Mouse (Mus musculus) midbrain, embryonic 12.5 days (tissue): Measurements from ENCODE around the gene Cst7. TPM values are rescaled to one million over a fixed set of nuclear protein-coding genes. Genes with fewer than 3 reads are reported as not detected.
"Not testable (repeated sequence)": the region's sequence is repeated elsewhere in the genome, so short reads cannot be mapped to it uniquely, and the experiment has no call there.

ENCODE experiments used
- ATAC-seq: fragments of 200-750 bp; cut with Nextera tagmentation; 2 replicates; pipeline ENCODE4 v1.8.0; 2017; ENCODE audit warnings: low read depth, moderate TSS enrichment, moderate library complexity; ENCODE audit not compliant: low FRiP score
- H3K27ac ChIP-seq: fragments of 300-500 bp; sonication (generic); replicated peaks from 2 replicates; pipeline ENCODE4 v1.5.1; 2016; ENCODE audit warnings: mild to moderate bottlenecking
- H3K27me3 ChIP-seq: fragments of 300-500 bp; sonication (generic); 2 replicates; pipeline ENCODE4 v1.6.1; 2016; ENCODE audit warnings: mild to moderate bottlenecking
- H3K36me3 ChIP-seq: fragments of 300-500 bp; sonication (generic); 2 replicates; pipeline ENCODE4 v1.6.1; 2016
- H3K4me1 ChIP-seq: fragments of 300-500 bp; sonication (generic); 2 replicates; pipeline ENCODE4 v1.6.1; 2016
- H3K4me2 ChIP-seq: fragments of 300-500 bp; sonication (generic); replicated peaks from 2 replicates; pipeline ENCODE4 v1.6.1; 2016; ENCODE audit warnings: mild to moderate bottlenecking, moderate library complexity
- H3K4me3 ChIP-seq: fragments of 300-500 bp; sonication (generic); 2 replicates; pipeline ENCODE4 v1.5.1; 2016; ENCODE audit warnings: mild to moderate bottlenecking
- H3K9ac ChIP-seq: fragments of 300-500 bp; sonication (generic); replicated peaks from 2 replicates; pipeline ENCODE4 v1.6.1; 2016; ENCODE audit warnings: mild to moderate bottlenecking, moderate library complexity
- H3K9me3 ChIP-seq: fragments of 300-500 bp; sonication (generic); 2 replicates; pipeline ENCODE4 v1.6.1; 2016; ENCODE audit warnings: mild to moderate bottlenecking
- WGBS: fragments of 180-500 bp; shearing (Covaris S2); methylation state at CpG from one replicate; pipeline ENCODE4 v1.1.7; 2016; 5-methylcytosine and 5-hydroxymethylcytosine counted together
- polyA plus RNA-seq: library from polyadenylated mRNA; unstranded; fragments of >200 nt; fragmentation: Nextera tagmentation; extraction: Ambion mirVana; gene quantifications from 2 replicates; pipeline ENCODE4 v1.2.1, GENCODE M21; 2016

Cst7 gene
- not detected in 2 replicates for polyA plus RNA-seq

GRCm38 (mm10) chr2:150569847-150570590 lies at the start of gene Cst7:
Gene Cst7, plus strand, starts transcription at chr2:150570415.
- ATAC-seq = no peak; the same call in 1 of the 2 replicates
- 81% methylated on average over 11 of the region's 11 CpGs for WGBS
- no peak within 1 kb of the TSS for H3K4me2 ChIP-seq
- H3K27me3 ChIP-seq = no peaks in the 10 kb centered on the region
- H3K27ac ChIP-seq = no peak within 1 kb of the TSS
- H3K36me3 ChIP-seq = no peaks in the 10 kb centered on the region
- no peaks in the 10 kb centered on the region for H3K9me3 ChIP-seq
- no peaks in the 10 kb centered on the region for H3K4me1 ChIP-seq
- H3K4me3 ChIP-seq = no peak within 1 kb of the TSS
- no peak within 1 kb of the TSS for H3K9ac ChIP-seq

GRCm38 (mm10) chr2:150525703-150526207 lies 44.5 kb upstream of the Cst7 start:
- Histone ChIP-seq H3K4me1 (peaks cover 6% of the 10 kb centered on the region), H3K4me2 (peak overlapping the region; percentile 83), H3K9me3 (no peaks in the 10 kb centered on the region), H3K36me3 (no peaks in the 10 kb centered on the region), H3K9ac (peak overlapping the region; percentile 37; the same call in 1 of the 2 replicates), H3K4me3 (peak overlapping the region; percentile 46), H3K27me3 (peaks cover 18% of the 10 kb centered on the region), H3K27ac (no peak overlapping the region)
- peak; percentile 81 for ATAC-seq
- WGBS = 2% methylated on average over 42 of the region's 42 CpGs

GRCm38 (mm10) chr2:150549576-150549975 lies 20.6 kb upstream of the Cst7 start:
- not testable (repeated sequence) for H3K27ac ChIP-seq, H3K27me3 ChIP-seq, ATAC-seq, H3K9ac ChIP-seq, H3K4me1 ChIP-seq, H3K36me3 ChIP-seq, H3K4me2 ChIP-seq, H3K4me3 ChIP-seq, H3K9me3 ChIP-seq
- WGBS = 87% methylated on average over 10 of the region's 10 CpGs

DNA sequence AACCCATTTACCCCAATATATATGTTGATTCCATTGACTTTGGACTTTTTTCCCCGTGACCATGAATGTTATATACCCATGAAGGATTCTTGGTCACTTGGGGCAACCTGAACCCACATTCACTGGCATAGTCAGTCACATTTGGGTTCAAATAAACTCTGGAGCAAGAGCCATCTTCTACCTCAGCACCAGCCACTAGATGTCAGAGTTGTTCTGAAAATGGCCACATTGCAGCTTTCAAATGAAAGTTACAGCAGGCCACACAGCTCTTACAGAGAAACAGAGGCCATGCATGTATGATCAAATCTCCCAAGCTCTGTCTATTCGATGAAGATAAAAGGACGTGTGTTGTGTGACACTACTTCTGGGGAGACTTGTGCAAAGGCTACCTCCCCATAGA lies 11.6 kb upstream of the Cst7 start:
- no peak overlapping the region for H3K4me3 ChIP-seq
- H3K4me1 ChIP-seq = no peaks in the 10 kb centered on the region
- H3K4me2 ChIP-seq = no peak overlapping the region
- H3K9me3 ChIP-seq = no peaks in the 10 kb centered on the region
- no peak overlapping the region for H3K9ac ChIP-seq
- H3K27me3 ChIP-seq = no peaks in the 10 kb centered on the region
- H3K36me3 ChIP-seq = no peaks in the 10 kb centered on the region
- peak; percentile 19; the same call in 1 of the 2 replicates for ATAC-seq
- H3K27ac ChIP-seq = no peak overlapping the region
- WGBS = 60% methylated on average over 3 of the region's 3 CpGs

DNA sequence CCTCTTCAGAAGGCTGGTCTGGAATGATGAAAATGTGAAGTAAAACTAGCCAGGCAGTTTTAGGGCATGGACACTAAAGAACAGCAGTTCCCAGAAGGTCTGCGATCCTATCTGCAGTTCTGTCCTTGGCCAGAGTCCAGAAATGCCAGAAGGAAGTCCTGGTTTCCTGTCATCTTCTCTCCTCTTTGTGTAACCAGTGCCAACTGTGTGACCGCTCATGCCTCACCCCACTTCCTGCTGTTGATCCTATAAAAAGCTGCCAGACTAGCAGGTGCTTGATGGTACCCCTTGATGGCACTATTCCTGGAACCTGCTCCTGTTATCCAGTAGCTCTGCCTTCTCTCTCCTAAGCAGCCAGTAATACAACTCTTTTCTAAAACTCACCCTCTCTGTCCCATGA lies 3.2 kb upstream of the Cst7 start:
- WGBS = 90% methylated on average over 2 of the region's 2 CpGs
- ATAC-seq = no peak
- Histone ChIP-seq H3K36me3 (no peaks in the 10 kb centered on the region), H3K4me2 (no peak overlapping the region), H3K9me3 (no peaks in the 10 kb centered on the region), H3K4me1 (no peaks in the 10 kb centered on the region), H3K27ac (no peak overlapping the region), H3K9ac (no peak overlapping the region), H3K4me3 (no peak overlapping the region), H3K27me3 (no peaks in the 10 kb centered on the region)

DNA sequence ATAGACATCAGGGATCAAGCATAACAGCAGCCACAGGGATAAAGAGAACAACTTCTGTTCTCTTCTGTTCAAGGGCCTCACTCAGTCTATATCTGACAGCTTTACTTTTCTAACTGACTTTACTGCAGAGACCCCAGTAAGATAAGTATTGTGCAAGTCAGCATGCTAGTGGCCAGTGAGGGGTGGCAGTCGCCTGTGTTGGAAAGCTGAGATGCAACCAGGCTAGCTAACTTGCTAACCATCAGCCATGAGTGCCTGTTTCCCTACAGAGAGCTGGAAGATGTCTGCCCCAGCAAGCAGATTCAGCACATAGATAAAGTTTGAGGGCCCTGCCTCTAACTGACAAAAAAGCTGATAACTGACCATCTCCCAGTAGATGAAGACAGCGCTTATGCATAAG lies 546 bp downstream of the Cst7 start:
- Histone ChIP-seq H3K4me1 (no peaks in the 10 kb centered on the region), H3K4me2 (no peak overlapping the region), H3K27me3 (no peaks in the 10 kb centered on the region), H3K27ac (no peak overlapping the region), H3K9ac (no peak overlapping the region), H3K9me3 (no peaks in the 10 kb centered on the region), H3K4me3 (no peak overlapping the region), H3K36me3 (no peaks in the 10 kb centered on the region)
- 84% methylated on average over 2 of the region's 2 CpGs for WGBS
- ATAC-seq = no peak

GRCm38 (mm10) chr2:150572463-150572862 lies 2.2 kb downstream of the Cst7 start:
- ATAC-seq = no peak
- Histone ChIP-seq H3K9ac (no peak overlapping the region), H3K9me3 (no peaks in the 10 kb centered on the region), H3K27me3 (no peaks in the 10 kb centered on the region), H3K4me2 (no peak overlapping the region), H3K36me3 (no peaks in the 10 kb centered on the region), H3K4me1 (no peaks in the 10 kb centered on the region), H3K27ac (no peak overlapping the region), H3K4me3 (no peak overlapping the region)
- WGBS = 93% methylated on average over 3 of the region's 3 CpGs

DNA sequence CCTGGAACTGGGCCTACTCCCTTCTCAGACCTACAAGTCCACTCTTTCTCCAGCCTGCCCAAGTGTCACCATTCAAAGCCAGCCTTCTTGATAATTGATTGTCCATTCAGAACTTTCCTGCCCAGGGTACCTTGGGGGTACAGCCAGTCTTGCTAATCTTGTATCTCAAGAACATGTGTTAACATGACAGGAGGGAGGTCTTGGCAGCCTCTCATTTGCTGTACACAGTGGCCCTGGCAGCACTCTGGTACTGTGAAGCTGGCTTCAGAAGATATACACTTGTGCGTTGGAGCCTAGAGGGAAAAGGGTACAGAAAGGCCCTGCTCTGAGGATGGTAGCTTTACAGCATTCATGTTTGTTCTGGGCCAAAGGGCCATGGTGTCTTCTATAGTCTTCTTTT lies 6.0 kb downstream of the Cst7 start:
- 97% methylated on average over 1 of the region's 1 CpGs for WGBS
- H3K9ac ChIP-seq = no peak overlapping the region
- ATAC-seq = no peak

GRCm38 (mm10) chr2:150578603-150579002 lies 8.4 kb downstream of the Cst7 start:
- no peak overlapping the region for H3K9ac ChIP-seq
- ATAC-seq = no peak
- 76% methylated on average over 5 of the region's 5 CpGs for WGBS
- no peak overlapping the region for H3K27ac ChIP-seq
- no peaks in the 10 kb centered on the region for H3K27me3 ChIP-seq
- H3K9me3 ChIP-seq = no peaks in the 10 kb centered on the region
- H3K4me3 ChIP-seq = no peak overlapping the region
- H3K36me3 ChIP-seq = 0 out of 2 replicates have a peak, but pooled peaks cover 12% of the 10 kb centered on the region
- H3K4me1 ChIP-seq = no peaks in the 10 kb centered on the region
- H3K4me2 ChIP-seq = no peak overlapping the region

More for the DNA sequence above, 6.0 kb downstream of the Cst7 start:
- Histone ChIP-seq H3K27ac (no peak overlapping the region), H3K4me3 (no peak overlapping the region), H3K36me3 (0 out of 2 replicates have a peak, but pooled peaks cover 3% of the 10 kb centered on the region), H3K9me3 (no peaks in the 10 kb centered on the region), H3K4me1 (no peaks in the 10 kb centered on the region), H3K27me3 (no peaks in the 10 kb centered on the region), H3K4me2 (no peak overlapping the region)

DNA sequence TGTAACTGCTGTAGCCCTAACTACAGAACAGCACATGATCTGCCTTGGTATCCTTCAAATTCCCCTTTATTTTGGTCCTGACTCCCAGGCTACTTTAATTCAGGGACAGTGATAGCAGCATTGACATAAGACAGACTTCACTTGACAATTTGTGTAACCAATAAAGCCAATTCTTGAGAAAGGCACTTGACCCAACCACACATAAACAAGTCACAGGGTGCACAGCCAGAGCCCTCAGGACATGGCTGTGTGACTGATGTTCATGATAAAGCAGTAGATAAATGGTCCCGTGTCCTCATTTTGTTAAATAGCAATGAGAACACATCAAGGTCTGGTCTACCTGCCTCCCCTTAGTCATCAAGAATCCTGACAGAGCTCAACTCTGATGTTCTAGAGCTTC lies 9.4 kb downstream of the Cst7 start:
- no peaks in the 10 kb centered on the region for H3K9me3 ChIP-seq
- H3K27me3 ChIP-seq = no peaks in the 10 kb centered on the region
- no peak overlapping the region for H3K4me3 ChIP-seq
- peaks cover 22% of the 10 kb centered on the region for H3K36me3 ChIP-seq
- WGBS = 97% methylated on average over 1 of the region's 1 CpGs
- no peak overlapping the region for H3K4me2 ChIP-seq
- no peak overlapping the region for H3K9ac ChIP-seq
- no peak for ATAC-seq
- no peak overlapping the region for H3K27ac ChIP-seq
- no peaks in the 10 kb centered on the region for H3K4me1 ChIP-seq

DNA sequence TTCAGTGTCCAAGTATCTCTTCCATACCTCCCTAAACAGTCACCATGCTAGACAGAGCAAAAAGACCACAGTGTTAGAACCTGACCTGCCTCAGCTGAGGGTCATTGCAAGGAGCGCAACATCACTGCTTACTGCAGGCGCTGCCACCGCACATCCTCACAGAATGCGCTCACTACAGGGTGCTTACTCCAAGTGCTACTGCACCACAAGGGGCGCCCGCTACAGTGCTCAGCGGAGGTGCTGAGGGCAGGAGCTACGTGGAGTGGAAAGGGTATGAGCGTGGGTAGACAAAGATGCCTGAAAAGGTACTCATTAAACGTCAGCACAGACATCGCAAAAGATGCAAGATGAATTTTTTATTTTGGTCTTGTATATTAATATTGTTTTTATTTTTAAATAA lies 18.9 kb downstream of the Cst7 start:
- no peak for ATAC-seq
- Histone ChIP-seq H3K4me1 (no peaks in the 10 kb centered on the region), H3K4me2 (no peak overlapping the region), H3K36me3 (peaks cover 64% of the 10 kb centered on the region), H3K9me3 (no peaks in the 10 kb centered on the region), H3K27me3 (no peaks in the 10 kb centered on the region), H3K27ac (no peak overlapping the region), H3K4me3 (no peak overlapping the region), H3K9ac (no peak overlapping the region)
- 75% methylated on average over 11 of the region's 11 CpGs for WGBS

DNA sequence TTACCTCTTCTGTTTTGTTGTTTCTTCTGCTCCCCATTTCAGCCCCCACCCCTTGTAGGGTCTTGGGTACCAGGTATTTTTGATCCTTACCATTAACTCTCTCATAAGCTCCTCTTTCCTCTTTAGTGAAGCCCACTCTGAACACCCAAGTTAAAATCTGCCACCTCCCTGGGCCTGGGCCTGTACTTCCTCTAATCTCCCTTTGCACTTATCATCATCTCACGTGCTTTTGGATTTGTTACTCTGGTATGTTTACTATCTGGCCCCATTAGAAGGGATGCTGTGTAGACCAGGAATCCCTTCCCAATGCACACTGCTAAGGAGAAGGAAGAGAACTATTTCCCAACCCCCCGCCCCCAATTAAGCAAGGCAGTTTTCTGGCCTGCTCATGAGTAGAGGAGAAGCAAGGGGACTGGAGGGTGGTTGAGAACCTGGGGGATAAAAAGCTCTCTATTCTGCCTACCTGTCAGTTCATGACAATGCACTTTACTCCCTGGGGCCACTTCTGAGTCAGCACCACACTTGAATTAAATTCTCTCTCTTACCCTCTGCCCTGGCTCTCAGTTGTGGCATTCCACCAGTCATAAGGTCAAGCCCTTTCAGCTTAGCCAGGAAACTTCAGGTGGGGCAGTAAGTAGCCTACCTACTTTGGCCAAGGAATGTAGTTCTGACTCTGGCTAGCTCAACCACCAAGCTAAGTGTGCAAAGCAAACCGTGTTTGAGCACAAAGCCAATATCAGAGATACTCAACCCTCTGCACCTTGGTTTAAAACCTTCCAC lies 25.4 kb downstream of the Cst7 start:
- H3K9me3 ChIP-seq = no peaks in the 10 kb centered on the region
- H3K27ac ChIP-seq = no peak overlapping the region
- no peak for ATAC-seq
- H3K36me3 ChIP-seq = peaks cover 22% of the 10 kb centered on the region
- no peaks in the 10 kb centered on the region for H3K27me3 ChIP-seq
- no peaks in the 10 kb centered on the region for H3K4me1 ChIP-seq
- no peak overlapping the region for H3K9ac ChIP-seq
- no peak overlapping the region for H3K4me3 ChIP-seq
- H3K4me2 ChIP-seq = no peak overlapping the region
- WGBS = 89% methylated on average over 3 of the region's 3 CpGs
